Mouse (Mus musculus) CH12.LX (cell line): ENCODE data around the gene Slc6a16.

Source experiments
- CTCF ChIP-seq, 2 experiments: IDR thresholded peaks in 1 of 2; conservative IDR thresholded peaks in 1 of 2; 2 replicates each; pipeline ENCODE4 v1.5.1; 2011 to 2012; ENCODE audit warnings: low read depth in 2 of 2, low read length in 2 of 2, improper control_type of control experiment in 1 of 2, inconsistent platforms in 1 of 2, mild to moderate bottlenecking in 1 of 2, moderate library complexity in 1 of 2
- ELF1 ChIP-seq: IDR thresholded peaks from 2 replicates; pipeline ENCODE4 v1.6.1; 2014; ENCODE audit warnings: low read depth, mild to moderate bottlenecking, inconsistent platforms, low read length, improper control_type of control experiment
- MAFK ChIP-seq: IDR thresholded peaks from 2 replicates; pipeline ENCODE4 v1.6.1; 2011; ENCODE audit warnings: low read length, improper control_type of control experiment; ENCODE audit not compliant: insufficient replicate concordance
- RCOR1 ChIP-seq: conservative IDR thresholded peaks from 2 replicates; pipeline ENCODE4 v1.6.1; 2012; ENCODE audit warnings: low read depth, mild to moderate bottlenecking, inconsistent platforms, low read length, improper control_type of control experiment
- ZMIZ1 ChIP-seq: IDR thresholded peaks from 2 replicates; pipeline ENCODE4 v1.6.1; 2012; ENCODE audit warnings: low read depth, mild to moderate bottlenecking, inconsistent platforms, low read length, improper control_type of control experiment

GRCm38 (mm10) chr7:45231941-45232340 lies 8.9 kb upstream of the Slc6a16 start:
- no peak for TF ChIP-seq ELF1
- TF ChIP-seq ZMIZ1 = no peak
- TF ChIP-seq CTCF (conservative IDR thresholded peaks at IDR 0.05 in 1 of 2, IDR thresholded peaks at IDR 0.05 in 1 of 2; ENCODE audit: low read depth in 2 of 2, low read length in 2 of 2) = no peak
- no peak for TF ChIP-seq RCOR1
- TF ChIP-seq MAFK = no peak
